Mouse (Mus musculus): ENCODE results near the gene Rgs21.

- no peak for TF ChIP-seq POLR2A (IDR thresholded peaks at IDR 0.05; ENCODE audit: extremely low read depth, insufficient read depth, low read length)
- no peak for TF ChIP-seq CTCF (IDR thresholded peaks at IDR 0.05; ENCODE audit: extremely low read depth, insufficient read depth, low read length)
These were observed 79.1 kb downstream of the Rgs21 start for GRCm38 (mm10) chr1:144488223-144488835.
